Mouse (Mus musculus) heart, adult 2 months (tissue): ENCODE data around the gene Kcnc1.

Experiments
- CTCF ChIP-seq: fragments of 200-600 bp; IDR thresholded peaks from 2 replicates; pipeline ENCODE4 v1.8.1; 2022; ENCODE audit warnings: antibody characterized with exemption, mild to moderate bottlenecking, moderate library complexity
- EP300 ChIP-seq: fragments of 200-500 bp; IDR thresholded peaks from 2 replicates; pipeline ENCODE4 v1.6.1; 2011; ENCODE audit warnings: low read depth, low read length, control low read depth; ENCODE audit not compliant: insufficient read depth
- POLR2A ChIP-seq: fragments of 200-500 bp; IDR thresholded peaks from 2 replicates; pipeline ENCODE4 v1.6.1; 2011; ENCODE audit warnings: mild to moderate bottlenecking, low read depth, low read length, control low read depth; ENCODE audit not compliant: insufficient read depth

- TF ChIP-seq CTCF, result no peak
- no peak for TF ChIP-seq EP300
- TF ChIP-seq POLR2A, result no peak
Measured at GRCm38 (mm10) chr7:46469542-46469941, 73.2 kb downstream of the Kcnc1 start.
